Mouse (Mus musculus) left cerebral cortex, adult 9 months (tissue): ENCODE data around the gene Gfy.

ENCODE experiments used
- DNase-seq, 2 experiments: peaks; one replicate each; pipeline ENCODE4 v3.0.0; 2022; ENCODE audit warnings: low spot score in 2 of 2

Gene Gfy

GRCm38 (mm10) chr7:45179469-45179868 is at the start of gene Gfy:
Gene Gfy (minus strand): TSS chr7:45179569.
- DNase-seq, result no peak

- DNase-seq, result no peak
Measured at GRCm38 (mm10) chr7:45229046-45229445, 49.7 kb upstream of the Gfy start.

GRCm38 (mm10) chr7:45228548-45228947 is 49.2 kb upstream of the Gfy start:
- DNase-seq, result no peak

GRCm38 (mm10) chr7:45226421-45226820 is 47.1 kb upstream of the Gfy start:
- no peak for DNase-seq

- no peak for DNase-seq
Measured at GRCm38 (mm10) chr7:45224826-45225225, 45.5 kb upstream of the Gfy start.

GRCm38 (mm10) chr7:45221680-45222079 is 42.3 kb upstream of the Gfy start:
- no peak for DNase-seq

- no peak for DNase-seq
Measured at GRCm38 (mm10) chr7:45216442-45217183, 37.2 kb upstream of the Gfy start.

GRCm38 (mm10) chr7:45215673-45216441 is 36.5 kb upstream of the Gfy start, which contains the start of gene Tead2:
Gene Tead2 (plus strand): TSS chr7:45215753.
- DNase-seq, result no peak

- no peak for DNase-seq
Measured at GRCm38 (mm10) chr7:45213708-45214107, 34.3 kb upstream of the Gfy start.

- DNase-seq, result no peak
Measured at GRCm38 (mm10) chr7:45212356-45212755, 33.0 kb upstream of the Gfy start.

- no peak for DNase-seq
Measured at GRCm38 (mm10) chr7:45211851-45212251, 32.5 kb upstream of the Gfy start, which contains the start of gene Dkkl1. Gene Dkkl1 (minus strand): TSS chr7:45212147.

GRCm38 (mm10) chr7:45211070-45211469 is 31.7 kb upstream of the Gfy start:
- no peak for DNase-seq

GRCm38 (mm10) chr7:45208260-45208659 is 28.9 kb upstream of the Gfy start:
- DNase-seq, result no peak

- peak; percentile 86 to 94 for DNase-seq
Measured at GRCm38 (mm10) chr7:45204380-45205143, 25.2 kb upstream of the Gfy start, which contains the start of gene Ccdc155. Gene Ccdc155 (minus strand): TSS chr7:45204892.

GRCm38 (mm10) chr7:45202654-45203053 is 23.3 kb upstream of the Gfy start:
- DNase-seq, result peak in 1 of 2 experiments; percentile 46

- peak in 1 of 2 experiments; percentile 73 for DNase-seq
Measured at GRCm38 (mm10) chr7:45198961-45199360, 19.6 kb upstream of the Gfy start.

- peak in 1 of 2 experiments; percentile 80 for DNase-seq
Measured at GRCm38 (mm10) chr7:45198435-45198834, 19.1 kb upstream of the Gfy start.

- DNase-seq, result no peak
Measured at GRCm38 (mm10) chr7:45196994-45197393, 17.6 kb upstream of the Gfy start.

GRCm38 (mm10) chr7:45196176-45196535 is 16.8 kb upstream of the Gfy start:
- no peak for DNase-seq

GRCm38 (mm10) chr7:45195341-45196175 is 16.2 kb upstream of the Gfy start:
- no peak for DNase-seq
